Mouse (Mus musculus): ENCODE data around the gene Wsb1.

Wsb1 gene

DNA sequence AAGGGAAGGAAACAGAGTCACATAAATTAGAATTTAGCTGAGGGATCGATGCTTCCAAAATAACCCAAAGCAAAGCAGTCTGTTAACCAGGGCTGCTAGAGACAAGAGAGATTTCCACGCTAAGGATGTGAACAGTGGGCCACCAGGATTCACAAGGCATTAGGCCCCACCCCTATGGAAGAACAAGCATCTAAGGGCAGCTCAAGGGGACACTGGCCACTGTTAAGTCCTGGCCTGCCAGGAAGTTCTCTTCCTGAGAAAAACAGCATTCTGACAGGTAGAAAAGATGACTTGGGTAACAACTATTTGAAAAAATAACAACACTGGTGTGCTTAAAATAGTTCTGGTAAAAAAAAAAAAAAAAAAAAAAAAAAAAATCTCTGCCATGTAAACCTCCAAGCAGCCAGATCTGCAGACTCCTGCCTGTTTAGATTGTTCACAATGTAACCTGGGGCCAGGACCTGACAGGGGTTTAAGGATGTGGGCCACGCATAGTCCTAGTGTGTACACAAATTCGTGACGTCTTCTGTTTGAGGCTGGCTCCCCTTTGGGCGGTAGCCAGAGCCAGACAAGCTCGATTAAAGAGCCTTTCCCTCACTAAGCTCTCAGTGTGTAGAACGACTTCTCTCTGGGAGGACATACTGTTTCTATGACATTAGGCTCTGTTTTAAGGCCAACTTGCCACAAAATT lies 35.4 kb downstream of the Wsb1 start:
- intact Hi-C loops (cut with DNase I), result no loop called here

DNA sequence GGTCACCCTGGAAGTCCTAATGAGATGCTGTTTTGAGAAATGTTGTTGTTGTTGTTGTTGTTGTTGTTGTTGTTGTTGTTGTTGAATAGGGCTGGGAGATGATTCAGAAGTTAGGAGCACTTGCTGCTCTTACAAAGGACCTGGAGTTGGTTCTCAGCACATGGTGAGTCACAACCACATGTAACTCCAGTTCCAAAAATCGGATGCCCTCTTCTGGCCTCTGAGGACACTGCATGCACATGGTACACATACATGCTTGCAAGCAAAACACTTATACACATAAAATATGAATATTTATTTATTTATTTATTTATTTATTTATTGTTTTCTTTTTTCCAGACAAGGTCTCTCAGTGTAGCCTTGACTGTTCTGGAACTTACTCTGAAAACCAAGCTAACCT lies 36.4 kb downstream of the Wsb1 start:
- intact Hi-C loops (cut with DNase I), result no loop called here

DNA sequence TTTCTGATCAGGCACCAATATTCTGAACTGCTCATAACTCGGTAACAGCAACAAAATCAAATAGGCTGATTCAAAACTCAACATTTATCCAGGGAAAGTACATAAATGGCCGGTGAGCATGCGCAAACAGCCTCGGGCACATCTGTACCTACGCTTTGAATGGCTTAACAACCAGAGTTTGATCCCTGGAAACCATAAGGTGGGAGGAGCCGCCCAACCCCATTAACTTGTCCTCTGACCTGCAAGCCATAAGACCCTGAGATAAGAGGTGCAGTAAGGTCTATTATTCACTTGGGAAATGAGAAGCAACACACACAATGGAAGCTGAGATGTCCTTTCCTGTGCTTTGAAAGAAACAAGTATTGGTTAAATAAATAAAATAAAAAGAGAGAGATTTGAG lies 37.3 kb downstream of the Wsb1 start:
- intact Hi-C loops (cut with DNase I), result no loop called here

DNA sequence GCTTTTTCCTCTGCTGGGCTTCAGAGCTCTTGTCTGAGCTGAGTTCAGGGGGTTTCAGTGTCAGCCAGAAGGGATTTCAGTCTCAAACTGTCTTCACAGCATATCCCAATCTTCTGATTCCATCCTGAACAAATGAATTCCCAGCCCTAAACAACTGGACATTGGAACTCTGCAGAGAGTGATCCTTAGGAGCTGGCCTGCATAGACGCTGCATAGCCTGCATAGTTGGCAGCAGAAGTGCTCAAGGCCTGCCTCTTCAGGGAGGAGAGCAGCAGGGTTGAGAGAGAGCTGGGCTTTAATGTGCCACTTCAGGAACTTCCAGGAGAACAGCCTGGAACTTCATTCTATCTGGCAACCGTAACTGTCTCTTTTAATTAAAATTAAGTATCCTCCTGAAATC lies 38.9 kb downstream of the Wsb1 start:
- intact Hi-C loops (cut with DNase I), result no loop called here

DNA sequence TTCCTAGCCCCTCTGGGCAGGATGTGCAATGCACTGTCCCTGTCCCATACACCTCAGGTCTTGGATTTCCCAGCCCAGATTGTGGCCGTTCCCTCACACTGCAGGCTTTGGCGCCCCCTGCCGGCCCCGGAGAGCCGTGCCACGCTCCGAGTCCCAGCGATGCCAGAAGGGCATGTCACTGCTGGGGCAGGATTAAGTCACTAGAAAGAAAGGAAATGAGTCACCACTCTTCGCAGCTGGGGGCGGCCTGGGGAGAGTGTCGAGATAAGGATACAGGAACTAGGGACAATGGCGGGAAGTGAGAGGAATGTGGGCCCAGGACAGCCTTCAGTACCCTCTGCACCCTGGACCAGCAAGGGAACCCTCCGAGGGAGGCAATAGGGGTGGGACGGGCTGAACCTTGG lies 40.5 kb downstream of the Wsb1 start:
- intact Hi-C loops (cut with DNase I), result loop anchor here (5.0 kb wide), 2 partner anchors 182 to 247 kb away; no protein-coding TSS in a partner anchor

DNA sequence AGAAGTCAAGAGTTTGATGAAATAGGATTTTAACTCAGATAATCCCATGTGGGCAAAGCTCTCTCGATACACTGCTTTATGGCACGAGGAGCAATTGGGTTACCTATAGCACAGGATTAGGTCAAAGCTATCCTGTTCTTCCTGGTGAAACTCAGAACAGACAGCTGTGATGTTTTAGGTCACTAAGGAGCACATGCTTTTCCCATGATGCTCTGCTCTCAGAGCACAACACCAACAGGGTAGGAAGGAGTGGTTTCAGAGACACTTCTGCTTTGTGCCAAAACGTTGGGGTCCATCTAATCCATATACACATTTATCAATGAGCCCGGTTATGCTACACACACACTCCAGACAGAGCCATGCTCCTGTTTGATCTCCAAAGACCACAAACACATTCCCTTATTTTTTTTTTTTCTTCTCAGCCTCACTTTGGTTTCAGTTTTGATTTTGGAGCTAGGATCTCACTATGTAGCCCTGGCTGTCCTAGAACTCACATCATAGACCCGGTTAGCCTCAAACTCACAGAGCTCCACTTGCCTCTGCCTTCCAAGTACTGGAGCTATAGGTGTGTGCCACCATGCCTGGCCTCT lies 44.5 kb downstream of the Wsb1 start:
- intact Hi-C loops (cut with DNase I), result loop anchor here (5.0 kb wide), 2 partner anchors 178 to 243 kb away; no protein-coding TSS in a partner anchor

DNA sequence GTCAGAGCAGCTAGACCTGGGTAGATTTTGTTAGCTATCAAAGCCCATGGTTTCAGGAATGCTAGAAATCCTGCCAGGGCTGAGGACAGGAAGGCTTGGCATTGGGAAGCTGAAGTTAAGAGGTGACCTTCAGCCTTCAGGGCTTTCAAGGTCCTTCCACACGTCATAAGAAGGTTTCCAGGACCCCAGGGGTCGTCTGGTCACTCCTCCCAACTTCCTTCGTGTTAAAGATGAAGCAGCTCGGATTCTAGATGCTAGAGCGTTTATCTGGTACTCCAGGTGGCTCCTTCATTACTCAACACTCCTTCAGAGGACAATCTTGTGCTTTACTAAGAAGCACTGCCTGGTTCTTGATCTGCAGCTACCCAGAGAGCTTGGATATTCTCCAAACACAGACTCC lies 45.4 kb downstream of the Wsb1 start:
- intact Hi-C loops (cut with DNase I), result no loop called here

DNA sequence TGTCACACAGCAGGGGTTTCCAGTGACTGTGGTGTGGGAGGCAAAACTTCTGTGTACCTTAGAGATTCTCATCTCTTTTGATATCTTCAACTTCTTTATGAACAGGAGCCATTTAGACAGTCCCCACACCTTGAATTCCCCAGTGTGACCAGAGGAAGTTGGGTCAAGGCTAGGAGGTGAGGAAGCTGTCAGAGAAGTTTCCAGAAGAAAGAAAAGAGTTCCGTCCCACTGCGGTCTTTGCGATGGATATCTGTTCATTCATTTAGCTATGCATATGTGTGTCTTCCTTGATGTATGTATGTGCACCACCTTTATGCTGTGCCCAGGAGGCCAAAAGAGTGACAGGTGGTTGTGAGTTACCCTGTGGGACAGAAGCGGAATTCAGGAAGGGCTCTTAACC lies 46.0 kb downstream of the Wsb1 start:
- intact Hi-C loops (cut with DNase I), result no loop called here

DNA sequence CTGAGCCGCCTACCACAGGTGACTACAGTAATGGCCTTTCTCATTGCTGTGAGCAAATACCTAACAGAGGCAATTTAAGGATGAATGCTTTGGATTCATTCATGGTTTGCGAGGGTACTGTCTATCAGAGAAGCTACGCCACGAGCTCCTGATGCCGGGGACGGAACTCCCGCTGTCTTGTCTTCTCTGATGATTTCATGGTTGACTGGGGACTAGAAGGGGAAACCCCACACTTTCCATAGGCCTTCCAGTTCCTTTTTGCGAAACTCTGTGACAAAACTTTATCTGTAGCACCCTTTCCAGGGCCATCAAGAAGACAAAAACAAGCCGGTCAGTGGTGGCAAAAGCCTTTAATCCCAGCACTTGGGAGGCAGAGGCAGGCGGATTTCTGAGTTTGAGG lies 46.8 kb downstream of the Wsb1 start:
- intact Hi-C loops (cut with DNase I), result no loop called here

DNA sequence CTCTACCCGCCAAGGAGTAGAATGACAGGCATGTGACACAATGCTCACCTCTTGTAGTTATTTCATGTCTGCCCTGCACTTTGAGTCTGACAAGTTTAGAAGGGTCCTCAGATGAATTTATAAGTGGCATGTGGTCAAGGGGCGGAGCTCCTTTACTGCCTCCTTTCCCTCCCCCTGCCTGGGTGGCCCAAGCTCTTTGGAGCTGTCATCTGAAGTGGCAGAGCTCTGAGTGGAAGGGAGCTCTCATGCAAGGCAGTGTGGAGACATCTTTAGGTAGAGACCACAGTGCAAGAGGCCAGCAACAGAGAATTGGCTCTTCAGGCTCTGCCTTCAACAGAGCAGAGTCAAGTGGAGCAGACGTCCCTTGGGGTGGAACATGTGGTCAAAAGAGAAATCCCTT lies 50.0 kb downstream of the Wsb1 start:
- intact Hi-C loops (cut with DNase I), result no loop called here

DNA sequence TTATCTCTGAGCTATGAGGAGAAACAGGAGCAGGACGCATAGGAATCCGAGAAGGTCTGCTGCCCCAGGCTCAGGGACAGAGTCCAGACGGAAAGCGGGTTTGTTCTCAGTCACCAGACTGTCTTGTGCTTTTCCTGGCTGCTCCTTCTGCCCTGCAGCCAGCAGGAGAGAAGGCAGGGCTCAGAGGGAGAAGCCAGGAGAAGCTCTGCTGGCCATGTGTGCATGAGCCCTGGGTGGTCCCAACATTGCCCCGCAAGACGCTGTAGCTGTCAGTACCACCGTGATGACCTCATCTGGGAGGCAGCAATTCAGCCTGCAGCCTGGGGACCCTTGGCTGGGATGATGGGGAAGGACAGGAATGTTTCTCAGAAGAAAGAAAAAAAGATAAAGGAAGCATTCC lies 54.0 kb downstream of the Wsb1 start:
- intact Hi-C loops (cut with DNase I), result no loop called here

DNA sequence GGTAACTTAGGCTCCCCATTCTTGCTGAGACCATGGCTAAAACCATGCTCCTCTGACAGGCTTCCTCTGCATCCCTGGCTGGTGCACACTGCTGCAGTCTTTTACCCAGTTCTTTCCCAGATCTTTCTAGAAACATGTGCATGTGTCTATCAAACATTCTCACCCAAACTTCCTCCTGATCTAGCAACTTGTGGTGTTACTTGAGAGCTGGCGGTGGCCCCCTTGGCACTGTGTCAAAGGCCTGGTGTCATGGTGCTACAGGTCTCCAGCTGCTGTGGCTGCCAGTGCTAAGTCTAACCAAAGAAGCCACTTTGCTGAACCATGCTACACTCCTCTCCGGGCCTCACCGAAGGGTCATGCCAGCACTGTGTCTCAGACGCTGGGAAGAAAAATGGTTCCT lies 55.9 kb downstream of the Wsb1 start:
- intact Hi-C loops (cut with DNase I), result no loop called here

DNA sequence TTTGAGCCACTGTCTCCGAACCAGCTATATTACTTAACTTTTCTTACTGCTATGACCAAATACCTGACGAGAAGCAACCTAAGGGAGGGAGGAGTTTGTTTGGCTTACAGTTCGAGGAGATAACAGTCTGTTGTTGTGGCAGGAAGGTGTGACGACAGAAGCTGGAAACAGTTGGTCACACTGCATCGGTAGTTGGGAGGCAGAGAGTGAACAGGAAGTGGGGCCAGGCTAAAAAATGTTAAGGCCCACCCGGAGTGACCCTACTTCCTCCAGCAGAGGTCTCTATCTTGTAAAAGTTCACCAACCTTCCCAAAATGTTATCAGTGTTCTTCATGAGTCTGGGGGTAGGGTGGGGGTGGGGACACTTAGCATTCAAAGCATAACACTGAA lies 56.6 kb downstream of the Wsb1 start:
- intact Hi-C loops (cut with DNase I), result no loop called here

DNA sequence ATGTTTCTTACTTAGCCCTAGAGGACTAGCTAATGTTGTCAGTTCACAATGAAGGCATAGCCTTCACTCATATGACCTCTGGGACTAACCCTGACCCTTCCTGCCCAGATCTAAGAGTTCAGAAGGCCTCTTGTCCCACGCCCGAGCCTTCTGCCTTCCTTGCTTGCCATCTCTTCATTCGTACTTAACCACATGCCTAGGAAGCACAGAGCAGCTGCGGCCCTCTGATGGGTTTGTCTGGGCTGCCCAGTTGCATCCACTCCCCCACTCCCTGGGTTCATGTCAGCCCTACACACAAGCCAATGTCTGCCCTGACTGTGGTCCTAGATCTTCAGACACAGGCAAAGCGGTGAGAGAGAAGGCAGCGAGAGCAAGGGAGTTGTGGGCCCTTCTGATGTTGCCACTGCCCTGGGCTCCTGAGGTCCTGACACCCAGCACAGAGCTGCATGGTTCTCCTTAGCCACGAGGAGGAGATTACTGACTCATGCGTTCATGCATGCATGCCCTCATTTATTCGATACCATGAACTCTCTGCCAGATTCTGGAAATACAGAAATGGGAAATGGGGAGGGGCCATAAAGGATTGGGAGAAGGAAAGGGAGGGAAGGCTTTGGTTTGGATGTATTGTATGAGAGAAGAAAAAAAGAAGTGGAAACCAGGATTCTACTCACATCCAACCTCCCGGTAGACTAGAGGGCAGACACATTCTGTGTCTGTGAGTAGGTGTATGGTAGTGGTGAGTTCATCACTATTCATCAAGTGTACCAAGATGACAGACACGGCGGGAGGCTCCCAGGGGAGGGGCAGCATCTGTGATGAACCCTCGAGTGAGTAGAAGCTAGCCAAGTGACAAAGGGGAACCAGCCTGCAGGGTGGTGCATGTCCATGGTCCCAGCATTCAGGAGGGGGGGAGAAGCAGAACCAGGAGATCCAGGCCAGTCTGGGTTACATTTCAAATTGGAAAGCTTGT lies 57.3 kb downstream of the Wsb1 start:
- intact Hi-C loops (cut with DNase I), result no loop called here

DNA sequence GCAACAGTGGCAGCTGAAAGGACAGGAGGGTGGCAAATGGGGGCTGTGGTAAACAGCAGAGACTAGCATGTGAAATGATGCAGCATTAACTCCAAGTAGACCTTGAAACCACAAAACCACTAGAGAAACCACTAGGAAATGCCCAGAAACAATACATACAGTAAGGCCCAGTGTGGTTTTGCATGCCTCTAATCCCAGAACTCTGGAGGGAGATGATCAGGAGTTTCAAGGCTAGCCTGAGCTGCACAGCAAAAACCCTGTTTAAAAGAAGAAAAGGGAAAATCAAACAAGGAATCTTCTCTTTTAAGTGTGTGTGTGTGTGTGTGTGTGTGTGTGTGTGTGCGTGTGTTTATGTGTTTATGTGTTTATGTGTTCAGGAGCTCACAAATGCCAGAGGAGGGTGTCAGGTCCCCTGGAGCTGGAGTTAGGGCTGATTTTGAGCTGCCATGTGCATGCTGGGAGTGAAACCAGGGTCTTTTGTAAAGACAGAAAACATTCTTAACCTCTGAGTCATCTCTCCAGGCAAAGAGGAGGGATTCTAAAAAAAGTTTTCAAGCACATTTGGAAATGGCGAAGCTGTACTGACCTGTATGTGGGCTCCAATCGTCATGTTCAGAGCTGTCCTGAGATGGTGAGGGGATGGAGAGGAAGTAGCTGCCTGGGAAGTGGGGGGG lies 58.1 kb downstream of the Wsb1 start:
- intact Hi-C loops (cut with DNase I), result no loop called here

DNA sequence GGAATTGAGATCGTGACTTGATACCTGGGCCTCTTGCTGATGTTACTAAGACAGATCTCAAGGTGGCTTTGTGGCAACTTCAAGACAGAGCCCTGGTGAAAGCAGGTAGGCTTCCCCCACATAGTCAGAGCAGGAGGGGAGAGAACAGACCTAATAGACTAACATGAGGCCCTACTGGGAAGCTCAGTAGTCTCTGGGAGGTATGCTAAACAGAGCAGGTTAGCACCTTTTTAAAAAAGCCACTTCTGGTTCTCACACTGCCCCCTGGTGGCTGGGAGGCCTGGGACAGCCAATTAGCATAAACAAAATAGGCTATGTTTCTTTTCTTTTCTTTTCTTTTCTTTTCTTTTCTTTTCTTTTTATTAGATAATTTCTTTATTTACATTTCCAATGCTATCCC lies 62.3 kb downstream of the Wsb1 start:
- intact Hi-C loops (cut with DNase I), result no loop called here

DNA sequence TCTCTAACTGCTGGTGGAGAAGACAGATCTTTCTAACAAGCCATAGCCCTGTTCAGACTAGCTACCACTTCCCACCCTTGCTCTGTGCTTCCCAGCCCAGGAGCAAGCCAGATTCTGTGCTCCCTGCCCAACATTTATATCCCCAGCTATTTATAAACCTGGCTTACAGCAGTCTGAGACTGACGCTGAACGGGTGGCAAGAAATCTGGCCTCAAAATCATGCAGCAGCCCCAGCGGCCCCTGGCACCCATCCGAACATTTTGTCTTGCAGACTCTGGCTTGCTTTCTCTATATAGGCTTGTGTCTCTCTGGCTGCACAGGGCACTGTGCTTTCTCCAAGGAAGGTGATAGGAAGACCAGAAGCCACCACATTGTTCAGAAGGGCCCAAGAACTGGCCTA lies 63.3 kb downstream of the Wsb1 start:
- intact Hi-C loops (cut with DNase I), result no loop called here

DNA sequence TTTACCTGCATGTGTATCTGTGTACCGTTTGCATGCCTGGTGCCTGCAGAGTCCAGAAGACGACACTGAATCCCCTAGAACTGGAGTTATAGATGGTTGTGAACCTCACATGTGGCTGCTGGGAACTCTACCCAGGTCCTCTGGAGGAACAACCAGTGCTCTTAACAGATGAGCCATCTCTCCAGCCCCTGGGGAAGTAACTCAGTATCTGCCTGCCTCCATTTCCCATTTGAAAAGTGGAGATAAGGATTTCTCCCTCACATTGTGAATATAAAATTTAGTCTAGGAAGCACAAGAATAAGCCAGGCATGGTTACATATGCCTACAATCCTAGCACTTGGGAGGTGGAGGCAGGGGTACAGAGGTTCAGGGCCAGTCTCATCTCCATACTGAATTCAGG lies 64.2 kb downstream of the Wsb1 start:
- intact Hi-C loops (cut with DNase I), result no loop called here
